Mouse (Mus musculus): ENCODE data around the gene Pam16. TPM values are rescaled to one million over a fixed set of nuclear protein-coding genes. Genes with fewer than 3 reads are reported as not detected.
"Not testable (repeated sequence)": the region's sequence is repeated elsewhere in the genome, so short reads cannot be mapped to it uniquely, and the experiment has no call there.

Gene Pam16
- total RNA-seq, 2 experiments from 2014 or later = 129 to 141 TPM

GRCm38 (mm10) chr16:4596836-4597235, 28.0 kb downstream of the Pam16 start:
- intact Hi-C loops (cut with DNase I) = no loop called here
- no peak for DNase-seq (ENCODE audit: low spot score)

- DNase-seq (ENCODE audit: low spot score) = no peak
- intact Hi-C loops (cut with DNase I) = no loop called here
These were observed 28.6 kb downstream of the Pam16 start for GRCm38 (mm10) chr16:4596141-4596728.

- intact Hi-C loops (cut with DNase I) = no loop called here
- peak; percentile 58 for DNase-seq (ENCODE audit: low spot score)
These were observed 29.2 kb downstream of the Pam16 start for GRCm38 (mm10) chr16:4595527-4595963.

GRCm38 (mm10) chr16:4594814-4595526, 29.8 kb downstream of the Pam16 start:
- intact Hi-C loops (cut with DNase I) = no loop called here
- DNase-seq (ENCODE audit: low spot score) = no peak

GRCm38 (mm10) chr16:4593971-4594813, 30.6 kb downstream of the Pam16 start, which contains the start of gene Glis2:
Gene Glis2, plus strand, starts transcription at chr16:4594713.
- peak; percentile 58 for DNase-seq (ENCODE audit: low spot score)
- intact Hi-C loops (cut with DNase I) = loop anchor here (2.0 kb wide), 1 partner anchor 13 kb away; no protein-coding TSS in a partner anchor

GRCm38 (mm10) chr16:4592909-4593875, 31.6 kb downstream of the Pam16 start:
- intact Hi-C loops (cut with DNase I) = loop anchor here (2.0 kb wide), 1 partner anchor 14 kb away; no protein-coding TSS in a partner anchor
- DNase-seq (ENCODE audit: low spot score) = no peak

GRCm38 (mm10) chr16:4590236-4590635, 34.6 kb downstream of the Pam16 start:
- DNase-seq (ENCODE audit: low spot score) = no peak
- intact Hi-C loops (cut with DNase I) = no loop called here

GRCm38 (mm10) chr16:4587516-4588210, 37.1 kb downstream of the Pam16 start:
- DNase-seq (ENCODE audit: low spot score) = no peak
- intact Hi-C loops (cut with DNase I) = loop anchor here (2.0 kb wide), 1 partner anchor 27 kb away; no protein-coding TSS in a partner anchor

- DNase-seq (ENCODE audit: low spot score) = peak; percentile 98
- intact Hi-C loops (cut with DNase I) = loop anchor here (2.0 kb wide), 1 partner anchor 26 kb away; no protein-coding TSS in a partner anchor
These were observed 38.2 kb downstream of the Pam16 start for GRCm38 (mm10) chr16:4586531-4587123.

GRCm38 (mm10) chr16:4585642-4586530, 38.9 kb downstream of the Pam16 start:
- DNase-seq (ENCODE audit: low spot score) = no peak
- intact Hi-C loops (cut with DNase I) = loop anchor here (2.0 kb wide), 1 partner anchor 25 kb away; no protein-coding TSS in a partner anchor

GRCm38 (mm10) chr16:4584438-4584837, 40.4 kb downstream of the Pam16 start:
- intact Hi-C loops (cut with DNase I) = no loop called here
- no peak for DNase-seq (ENCODE audit: low spot score)

GRCm38 (mm10) chr16:4583807-4584206, 41.0 kb downstream of the Pam16 start:
- no peak for DNase-seq (ENCODE audit: low spot score)
- intact Hi-C loops (cut with DNase I) = no loop called here

GRCm38 (mm10) chr16:4581179-4581578, 43.6 kb downstream of the Pam16 start:
- intact Hi-C loops (cut with DNase I); DNase-seq (ENCODE audit: low spot score): not testable (repeated sequence)

GRCm38 (mm10) chr16:4578630-4579029, 46.2 kb downstream of the Pam16 start:
- intact Hi-C loops (cut with DNase I) = no loop called here

GRCm38 (mm10) chr16:4576873-4577272, 47.9 kb downstream of the Pam16 start:
- no peak for DNase-seq (ENCODE audit: low spot score)
- intact Hi-C loops (cut with DNase I) = no loop called here

More at GRCm38 (mm10) chr16:4578630-4579029, 46.2 kb downstream of the Pam16 start:
- no peak for DNase-seq (ENCODE audit: low spot score)

- intact Hi-C loops (cut with DNase I) = no loop called here
- no peak for DNase-seq (ENCODE audit: low spot score)
These were observed 48.8 kb downstream of the Pam16 start for GRCm38 (mm10) chr16:4576038-4576437.

GRCm38 (mm10) chr16:4570737-4571136, 54.1 kb downstream of the Pam16 start:
- intact Hi-C loops (cut with DNase I) = no loop called here
- DNase-seq (ENCODE audit: low spot score) = no peak
